26 mouse cellular contexts compared by ENCODE assay signal in genomic region chr15:12034317-12034716, GRCm38 (mm10). TPM values are rescaled to one million over a fixed set of nuclear protein-coding genes. Genes with fewer than 3 reads are reported as not detected.
DNase-seq lines count a peak whose midpoint lies in the region; ATAC-seq and TF ChIP-seq lines count a peak whose summit lies in the region.
"Had no signal": no experiment of that assay in that cellular context is flagged by ENCODE, and none has a peak within 500 bp of the region (broad histone marks: within the 10 kb centered on the region; RNA-seq: fewer than 3 reads in every experiment).

No protein-coding gene starts in this region.

- no peaks in the 10 kb centered on the region; the same call in 1 of the 2 replicates for H3K79me2 ChIP-seq in CH12.LX (replicated peaks; ENCODE audit: control insufficient read depth, extremely low read depth, insufficient read depth, poor library complexity, severe bottlenecking)

- TF ChIP-seq CTCF in CH12.LX (conservative IDR thresholded peaks at IDR 0.05 in 1 of 2, IDR thresholded peaks at IDR 0.05 in 1 of 2; ENCODE audit: low read depth in 2 of 2, low read length in 2 of 2): no peak

- peak overlapping the region; percentile 76 for H3K27ac ChIP-seq in CH12.LX (ENCODE audit: insufficient read depth, low read depth)
- H3K27ac ChIP-seq in hindbrain, embryonic 13.5 days: no peak overlapping the region
- H3K27ac ChIP-seq: embryonic facial prominence, embryonic 13.5 days; forebrain, embryonic 10.5 days; liver, embryonic 12.5 days; midbrain, embryonic 10.5 days; midbrain, embryonic 15.5 days; stomach, embryonic 15.5 days had no signal

- peaks cover 0 to 1% of the 10 kb centered on the region in 2 experiments for H3K36me3 ChIP-seq in CH12.LX (replicated peaks in 1 of 2; ENCODE audit: control insufficient read depth in 1 of 2, insufficient read depth in 1 of 2, low read length in 1 of 2)
- no peaks in the 10 kb centered on the region for H3K36me3 ChIP-seq in hindbrain, embryonic 13.5 days
- H3K36me3 ChIP-seq: embryonic facial prominence, embryonic 13.5 days; forebrain, embryonic 10.5 days; heart, embryonic 12.5 days; liver, embryonic 12.5 days; midbrain, embryonic 10.5 days; midbrain, embryonic 15.5 days; stomach, embryonic 15.5 days had no signal

- H3K4me2 ChIP-seq in CH12.LX (ENCODE audit: insufficient read depth, low read depth, poor library complexity, severe bottlenecking): peak overlapping the region; percentile 50; the same call in 1 of the 2 replicates
- H3K4me2 ChIP-seq in hindbrain, embryonic 13.5 days: no peak overlapping the region
- H3K4me2 ChIP-seq: embryonic facial prominence, embryonic 13.5 days; heart, embryonic 12.5 days; liver, embryonic 12.5 days; midbrain, embryonic 15.5 days; stomach, embryonic 15.5 days had no signal

- H3K27me3 ChIP-seq in CH12.LX (replicated peaks): no peaks in the 10 kb centered on the region
- no peaks in the 10 kb centered on the region for H3K27me3 ChIP-seq in hindbrain, embryonic 13.5 days
- H3K27me3 ChIP-seq: embryonic facial prominence, embryonic 13.5 days; heart, embryonic 12.5 days; liver, embryonic 12.5 days; midbrain, embryonic 15.5 days; stomach, embryonic 15.5 days had no signal

- 89% methylated on average over 4 of the region's 4 CpGs for WGBS in hindbrain, embryonic 13.5 days

- peak; percentile 90 for TF ChIP-seq EP300 in CH12.LX (IDR thresholded peaks at IDR 0.05; ENCODE audit: low read length)

- H3K4me3 ChIP-seq in CH12.LX (replicated peaks in 1 of 3; ENCODE audit: low read depth in 2 of 3, low read length in 2 of 3, poor library complexity in 1 of 3): no peak overlapping the region
- no peak overlapping the region for H3K4me3 ChIP-seq in hindbrain, embryonic 13.5 days
- H3K4me3 ChIP-seq: embryonic facial prominence, embryonic 13.5 days; forebrain, embryonic 10.5 days; heart, embryonic 12.5 days; liver, embryonic 12.5 days; midbrain, embryonic 10.5 days; midbrain, embryonic 15.5 days; stomach, embryonic 15.5 days had no signal

- peak; percentile 35 for DNase-seq in A20 (ENCODE audit: low read depth, low spot score)
- peak; percentile 92 for DNase-seq in CH12.LX (ENCODE audit: extremely low read depth)
- DNase-seq in spleen, postnatal 10 days (ENCODE audit: low spot score in 2 of 2): no peak
- no peak for DNase-seq in adrenal gland, adult 18-20 months (ENCODE audit: low spot score in 2 of 2)
- DNase-seq: adrenal gland, postnatal 10 days; cerebellum, adult 9-10 months; forebrain, postnatal 0 days; kidney, adult 9 months; kidney, postnatal 14 days; liver, postnatal 0 days; lung, postnatal 36 days; right cerebral cortex, adult 18-20 months; spleen, adult 18-20 months; thymus, postnatal 14 days had no signal

- H3K9me3 ChIP-seq in CH12.LX (replicated peaks; ENCODE audit: low read length): peaks cover 5% of the 10 kb centered on the region
- no peaks in the 10 kb centered on the region for H3K9me3 ChIP-seq in hindbrain, embryonic 13.5 days
- H3K9me3 ChIP-seq: heart, embryonic 12.5 days; liver, embryonic 12.5 days; midbrain, embryonic 10.5 days; midbrain, embryonic 15.5 days; stomach, embryonic 15.5 days had no signal

- peak; percentile 4 for TF ChIP-seq RAD21 in CH12.LX (IDR thresholded peaks at IDR 0.05; ENCODE audit: low read depth, low read length)

- H3K9ac ChIP-seq in CH12.LX (ENCODE audit: insufficient read depth, low read depth): no peak overlapping the region
- H3K9ac ChIP-seq in hindbrain, embryonic 13.5 days: no peak overlapping the region
- H3K9ac ChIP-seq: embryonic facial prominence, embryonic 13.5 days; forebrain, postnatal 0 days; heart, embryonic 12.5 days; liver, embryonic 12.5 days; liver, postnatal 0 days; midbrain, embryonic 15.5 days; stomach, embryonic 15.5 days had no signal

- peaks cover 20 to 80% of the 10 kb centered on the region in 2 experiments for H3K4me1 ChIP-seq in CH12.LX (ENCODE audit: control insufficient read depth in 1 of 2, insufficient read depth in 2 of 2)
- H3K4me1 ChIP-seq in hindbrain, embryonic 13.5 days (replicated peaks): peaks cover 11% of the 10 kb centered on the region

- ATAC-seq in hematopoietic stem cell, adult 5-6 weeks (replicated peaks in 1 of 2; ENCODE audit: insufficient read depth in 1 of 2, low FRiP score in 2 of 2, low TSS enrichment in 1 of 2, low read depth in 1 of 2, poor library complexity in 2 of 2, severe bottlenecking in 2 of 2): peak; percentile 95
- ATAC-seq in megakaryocyte-erythroid progenitor cell, adult 5-6 weeks (replicated peaks; ENCODE audit: low FRiP score, low TSS enrichment, poor library complexity, severe bottlenecking): peak; percentile 65
- no peak for ATAC-seq in activated CD4-positive, CD25-positive, alpha-beta regulatory T cell, adult 4 months
- no peak for ATAC-seq in hindbrain, embryonic 13.5 days (ENCODE audit: low FRiP score)
- ATAC-seq: forebrain, postnatal 0 days; intestine, postnatal 0 days; liver, embryonic 12.5 days; liver, postnatal 0 days; midbrain, embryonic 15.5 days had no signal

- no peak for TF ChIP-seq POLR2A in CH12.LX (IDR thresholded peaks at IDR 0.05; ENCODE audit: low read depth, low read length)

- in situ Hi-C loops in CH12.LX (cut with MboI; ENCODE audit: low pct_ligation_motif_present, low pct_unique_long_range_greater_than_20kb, low sequenced_read_pairs): no loop called here

- dilution Hi-C loops in CH12.LX (cut with MboI; ENCODE audit: extremely low pct_ligation_motif_present, extremely low pct_unique_long_range_greater_than_20kb, low sequenced_read_pairs): no loop called here

TF ChIP-seq in CH12.LX, 34 proteins besides CTCF, POLR2A, EP300 and RAD21 (continues in another document):
- peak; percentile 33 for TF ChIP-seq SMC3 (IDR thresholded peaks at IDR 0.05; ENCODE audit: low read depth, low read length)
- TF ChIP-seq PAX5 (IDR thresholded peaks at IDR 0.05; ENCODE audit: low read length): no peak
- peak; percentile 91 for TF ChIP-seq ETS1 (conservative IDR thresholded peaks at IDR 0.05; ENCODE audit: low read depth, low read length)
- no peak for TF ChIP-seq MYC (IDR thresholded peaks at IDR 0.05; ENCODE audit: low read depth, low read length)
- peak; percentile 88 for TF ChIP-seq SIN3A (IDR thresholded peaks at IDR 0.05; ENCODE audit: low read length)
- no peak for TF ChIP-seq MXI1 (IDR thresholded peaks at IDR 0.05; ENCODE audit: low read depth, low read length)
- 0 out of 2 replicates have a peak, but pooled peaks have one; percentile 37 for TF ChIP-seq NELFE (IDR thresholded peaks at IDR 0.05; ENCODE audit: low read depth, low read length)
- TF ChIP-seq MAZ (IDR thresholded peaks at IDR 0.05; ENCODE audit: low read depth, low read length): peak; percentile 75; the same call in 1 of the 2 replicates
- no peak for TF ChIP-seq GABPA (IDR thresholded peaks at IDR 0.05; ENCODE audit: insufficient replicate concordance, low read depth, low read length)
- no peak for TF ChIP-seq ZKSCAN1 (IDR thresholded peaks at IDR 0.05; ENCODE audit: borderline replicate concordance, low read depth, low read length)
- TF ChIP-seq UBTF (IDR thresholded peaks at IDR 0.05; ENCODE audit: low read depth, low read length): no peak
- TF ChIP-seq CHD2 (IDR thresholded peaks at IDR 0.05; ENCODE audit: low read length): peak; percentile 68
- peak; percentile 70 for TF ChIP-seq RCOR1 (conservative IDR thresholded peaks at IDR 0.05; ENCODE audit: low read depth, low read length)
- no peak for TF ChIP-seq POLR2AphosphoS2 (IDR thresholded peaks at IDR 0.05; ENCODE audit: low read depth, low read length)
- peak; percentile 79 for TF ChIP-seq BHLHE40 (IDR thresholded peaks at IDR 0.05; ENCODE audit: low read depth, low read length)
- peak; percentile 77; the same call in 1 of the 2 replicates for TF ChIP-seq MEF2A (IDR thresholded peaks at IDR 0.05; ENCODE audit: borderline replicate concordance, low read depth, low read length)
- TF ChIP-seq ELF1 (IDR thresholded peaks at IDR 0.05; ENCODE audit: low read depth, low read length): peak; percentile 62
- peak; percentile 61 for TF ChIP-seq ZNF384 (IDR thresholded peaks at IDR 0.05; ENCODE audit: low read depth, low read length)
- TF ChIP-seq ZC3H11A (IDR thresholded peaks at IDR 0.05; ENCODE audit: low read depth, low read length): no peak
- peak; percentile 91 for TF ChIP-seq IRF4 (IDR thresholded peaks at IDR 0.05; ENCODE audit: low read depth, low read length)
- peak; percentile 49 for TF ChIP-seq JUN (IDR thresholded peaks at IDR 0.05; ENCODE audit: insufficient read depth, low read depth, low read length)
- no peak for TF ChIP-seq KAT2A (IDR thresholded peaks at IDR 0.05; ENCODE audit: insufficient replicate concordance, low read length)
- no peak for TF ChIP-seq E2F4 (IDR thresholded peaks at IDR 0.05; ENCODE audit: insufficient replicate concordance, low read depth, low read length)
- 0 out of 2 replicates have a peak, but pooled peaks have one; percentile 11 for TF ChIP-seq TBP (conservative IDR thresholded peaks at IDR 0.05; ENCODE audit: low read depth, low read length)
- TF ChIP-seq USF1 (IDR thresholded peaks at IDR 0.05; ENCODE audit: low read depth, low read length): no peak
- no peak for TF ChIP-seq ZMIZ1 (IDR thresholded peaks at IDR 0.05; ENCODE audit: low read depth, low read length)
- TF ChIP-seq MAFK (IDR thresholded peaks at IDR 0.05; ENCODE audit: insufficient replicate concordance, low read length): 0 out of 2 replicates have a peak, but pooled peaks have one; percentile 22
- TF ChIP-seq MAX (IDR thresholded peaks at IDR 0.05; ENCODE audit: low read length): peak; percentile 63; the same call in 1 of the 2 replicates
- 0 out of 2 replicates have a peak, but pooled peaks have one; percentile 59 for TF ChIP-seq JUND (conservative IDR thresholded peaks at IDR 0.05; ENCODE audit: low read depth, low read length)
- TF ChIP-seq CHD1 (IDR thresholded peaks at IDR 0.05; ENCODE audit: low read depth, low read length): no peak
- TF ChIP-seq USF2 (conservative IDR thresholded peaks at IDR 0.05; ENCODE audit: low read depth, low read length): no peak
- TF ChIP-seq HCFC1 (IDR thresholded peaks at IDR 0.05; ENCODE audit: low read depth, low read length): no peak

RNA-seq across cellular contexts. Expression of gene Sub1, which starts 37.5 kb away (rescaled TPM):
- total RNA-seq in CH12.LX (2012; rRNA removed) (553 and 781 TPM in 2 replicates), CH12.LX (2014; rRNA removed) (2,677 and 3,148 TPM in 2 replicates)
- polyA plus RNA-seq in CH12.LX (2012; ENCODE audit: insufficient read length, low read depth): 1,927 and 2,021 TPM in 2 replicates
- 558 and 576 TPM in 2 replicates for total RNA-seq in hematopoietic stem cell, adult 5-6 weeks (2017)
- 341 and 370 TPM in 2 replicates for total RNA-seq in megakaryocyte-erythroid progenitor cell, adult 5-6 weeks (2014; fragmentation: Nextera tagmentation)
- 614 and 656 TPM in 2 replicates for total RNA-seq in megakaryocyte-erythroid progenitor cell, adult 5-6 weeks (2017)
- polyA plus RNA-seq in activated CD4-positive, CD25-positive, alpha-beta regulatory T cell, adult 4 months (2017; shearing (Covaris generic)): 1,000 to 10,000 TPM in 1 of 2 experiments, 100 to 1,000 TPM in 1; 878 to 1,002 TPM
- 618 and 623 TPM in 2 replicates for polyA plus RNA-seq in hindbrain, embryonic 13.5 days (2015; fragmentation: Nextera tagmentation; extraction: Ambion mirVana)
- total RNA-seq in adrenal gland, adult 18-20 months (2021): 100 to 1,000 TPM; 203 to 249 TPM

Comparison
In these comparisons a context has a peak if more than half of its experiments do, and no peak if none do; other contexts are left out.
1. DNase-seq: peak in A20 (single experiment) and CH12.LX (single experiment); none in spleen, postnatal 10 days (0 of 2) and adrenal gland, adult 18-20 months (0 of 2).
2. ATAC-seq: peak in hematopoietic stem cell, adult 5-6 weeks (2 of 2) and megakaryocyte-erythroid progenitor cell, adult 5-6 weeks (single experiment); none in activated CD4-positive, CD25-positive, alpha-beta regulatory T cell, adult 4 months (single experiment) and hindbrain, embryonic 13.5 days (single experiment).